Mouse (Mus musculus): ENCODE results near the gene Tgm2.

Gene Tgm2

DNA sequence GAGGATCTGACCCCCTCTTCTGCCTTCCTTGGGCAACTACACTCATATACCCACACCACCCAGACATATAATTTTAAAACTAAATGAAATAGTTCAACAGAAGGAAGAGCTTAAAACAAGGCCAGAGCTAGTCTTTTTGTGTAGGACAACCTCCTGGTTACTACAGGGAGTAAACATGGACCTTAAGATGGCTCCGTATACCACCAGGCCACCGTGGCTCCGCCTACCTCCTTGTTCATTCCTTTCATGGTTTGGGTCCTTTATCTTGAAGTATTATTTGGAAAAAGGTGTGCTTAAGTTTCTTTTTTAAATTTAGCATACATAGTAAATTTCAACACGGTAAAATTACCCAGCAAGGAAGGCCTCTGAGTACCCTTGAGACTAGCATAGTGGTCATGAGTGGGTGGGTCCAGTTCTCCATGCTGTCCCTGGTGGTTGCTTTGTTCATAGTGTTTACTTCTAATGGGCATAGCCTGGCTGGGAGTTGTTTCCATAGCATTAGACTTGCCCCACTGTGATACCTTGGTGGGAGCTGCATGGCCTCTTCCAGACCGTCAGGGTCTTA, 78.9 kb downstream of the Tgm2 start:
- peak; percentile 57 for DNase-seq (ENCODE audit: low spot score)

DNA sequence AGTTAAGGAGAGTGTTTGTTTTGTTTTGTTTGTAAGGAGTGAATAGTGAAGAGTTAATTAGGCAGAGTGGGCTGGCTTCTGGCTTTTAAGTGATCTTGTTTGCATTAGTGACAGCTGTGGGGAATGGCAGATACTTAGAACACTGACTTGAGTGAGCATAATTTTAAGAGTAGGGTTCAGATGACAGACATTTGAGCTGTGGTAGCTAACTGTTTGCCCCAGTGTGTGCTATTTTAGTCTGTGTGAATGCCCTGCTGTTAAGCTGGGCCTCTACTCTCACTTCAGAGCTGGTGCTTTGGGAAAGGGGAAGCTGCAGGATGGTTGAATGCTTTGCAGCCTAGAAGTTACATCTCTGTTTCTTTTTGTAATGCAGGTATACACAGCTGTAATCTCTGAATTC, 79.8 kb downstream of the Tgm2 start:
- DNase-seq (ENCODE audit: low spot score): no peak

All from lung, postnatal 25 days (tissue).